In the genomic region with DNA sequence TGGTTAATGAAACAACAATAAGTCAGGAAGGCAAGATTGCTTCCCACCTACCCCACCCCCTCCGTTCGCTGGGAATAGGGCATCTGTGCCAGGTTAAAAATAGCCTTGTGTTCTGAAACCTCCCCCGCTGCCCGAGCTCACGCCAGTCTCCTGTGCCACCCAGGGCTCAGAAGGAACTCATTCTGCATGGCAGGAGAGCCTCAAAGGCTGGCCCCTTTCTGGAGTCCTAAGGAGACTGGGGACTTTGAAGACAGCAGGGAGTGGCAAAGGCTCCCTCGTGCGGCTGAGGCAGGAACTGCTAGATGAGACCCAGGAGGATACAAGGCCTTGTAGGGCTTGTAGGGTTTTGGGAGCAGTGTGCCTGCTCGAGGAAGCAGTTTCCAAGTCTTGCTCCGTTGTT, we compare ENCODE assay signal across 8 mouse cellular contexts. TPM values are rescaled to one million over a fixed set of nuclear protein-coding genes. Genes with fewer than 3 reads are reported as not detected.
DNase-seq lines count a peak whose midpoint lies in the region; ATAC-seq lines count a peak whose summit lies in the region.

No protein-coding gene starts in this region.

- no peaks in the 10 kb centered on the region for H3K36me3 ChIP-seq in embryonic facial prominence, embryonic 14.5 days (ENCODE audit: control insufficient read depth, insufficient read depth, low read length)
- no peaks in the 10 kb centered on the region for H3K36me3 ChIP-seq in heart, embryonic 10.5 days
- H3K36me3 ChIP-seq in kidney, embryonic 15.5 days: no peaks in the 10 kb centered on the region
- H3K36me3 ChIP-seq in splenic B cell, adult 2 months (ENCODE audit: control insufficient read depth, insufficient read depth, low read length, poor library complexity, severe bottlenecking): no peaks in the 10 kb centered on the region

- DNase-seq in 416B (ENCODE audit: low read depth) (peak; percentile 86), liver (peak; percentile 73)
- DNase-seq in adrenal gland, postnatal 14 days: peak; percentile 87
- peak; percentile 68 for DNase-seq in embryonic facial prominence, embryonic 14.5 days (ENCODE audit: low spot score)
- DNase-seq in heart, embryonic 10.5 days (ENCODE audit: low spot score): peak; percentile 86
- DNase-seq in naive thymus-derived CD4-positive, alpha-beta T cell, adult 2 months (ENCODE audit: low read depth): peak; percentile 86
- DNase-seq in splenic B cell, adult 2 months (ENCODE audit: low read depth, low spot score): peak; percentile 81

- WGBS in embryonic facial prominence, embryonic 14.5 days: 13% methylated on average over 9 of the region's 9 CpGs
- 6% methylated on average over 9 of the region's 9 CpGs for WGBS in heart, embryonic 10.5 days
- 4% methylated on average over 9 of the region's 9 CpGs for WGBS in kidney, embryonic 15.5 days

- H3K9ac ChIP-seq in embryonic facial prominence, embryonic 14.5 days (ENCODE audit: low read depth, low read length): no peak overlapping the region
- H3K9ac ChIP-seq in kidney, embryonic 15.5 days: no peak overlapping the region

- peak overlapping the region; percentile 1; the same call in 1 of the 2 replicates for H3K4me3 ChIP-seq in embryonic facial prominence, embryonic 14.5 days (ENCODE audit: low read depth, low read length)
- peak overlapping the region; percentile 34 for H3K4me3 ChIP-seq in heart, embryonic 10.5 days
- no peak overlapping the region for H3K4me3 ChIP-seq in kidney, embryonic 15.5 days (replicated peaks)

- ATAC-seq in embryonic facial prominence, embryonic 14.5 days (ENCODE audit: low read depth): peak; percentile 56
- ATAC-seq in kidney, embryonic 15.5 days (replicated peaks; ENCODE audit: low FRiP score): peak; percentile 49; the same call in 1 of the 2 replicates

- peaks cover 18% of the 10 kb centered on the region for H3K4me1 ChIP-seq in embryonic facial prominence, embryonic 14.5 days (ENCODE audit: control insufficient read depth, insufficient read depth, low read length)
- peaks cover 17% of the 10 kb centered on the region for H3K4me1 ChIP-seq in heart, embryonic 10.5 days
- peaks cover 28% of the 10 kb centered on the region for H3K4me1 ChIP-seq in kidney, embryonic 15.5 days

- no peak overlapping the region for H3K27ac ChIP-seq in embryonic facial prominence, embryonic 14.5 days (replicated peaks; ENCODE audit: low read depth, low read length)
- H3K27ac ChIP-seq in heart, embryonic 10.5 days: no peak overlapping the region
- no peak overlapping the region for H3K27ac ChIP-seq in kidney, embryonic 15.5 days

- no peaks in the 10 kb centered on the region for H3K27me3 ChIP-seq in embryonic facial prominence, embryonic 14.5 days (replicated peaks; ENCODE audit: control insufficient read depth, insufficient read depth, low read length)
- peaks cover 15% of the 10 kb centered on the region; the same call in 1 of the 2 replicates for H3K27me3 ChIP-seq in heart, embryonic 10.5 days (ENCODE audit: insufficient read depth, poor library complexity, severe bottlenecking)
- H3K27me3 ChIP-seq in kidney, embryonic 15.5 days: peaks cover 9% of the 10 kb centered on the region; the same call in 1 of the 2 replicates
- H3K27me3 ChIP-seq in splenic B cell, adult 2 months (ENCODE audit: control insufficient read depth, insufficient read depth, low read length, poor library complexity, severe bottlenecking): no peaks in the 10 kb centered on the region

- H3K9me3 ChIP-seq in embryonic facial prominence, embryonic 14.5 days (ENCODE audit: control insufficient read depth, low read length): no peaks in the 10 kb centered on the region
- H3K9me3 ChIP-seq in heart, embryonic 10.5 days: no peaks in the 10 kb centered on the region
- H3K9me3 ChIP-seq in kidney, embryonic 15.5 days (replicated peaks): no peaks in the 10 kb centered on the region

- H3K4me2 ChIP-seq in embryonic facial prominence, embryonic 14.5 days (ENCODE audit: low read depth, low read length): peak overlapping the region; percentile 34
- H3K4me2 ChIP-seq in kidney, embryonic 15.5 days: peak overlapping the region; percentile 53

RNA-seq across cellular contexts. Expression of gene Bhlha9, which starts 24.8 kb away (rescaled TPM):
- total RNA-seq in adrenal gland, postnatal 14 days (2021): not detected in 2 replicates
- 0.14 TPM in 1 of 2 replicates, not detected in the other for polyA plus RNA-seq in embryonic facial prominence, embryonic 14.5 days (2014; fragmentation: Nextera tagmentation; extraction: Ambion mirVana)
- 0.31 and 2.1 TPM in 2 replicates for polyA plus RNA-seq in heart, embryonic 10.5 days (2016; fragmentation: Nextera tagmentation; extraction: Ambion mirVana)
- polyA plus RNA-seq in kidney, embryonic 15.5 days (2015; fragmentation: Nextera tagmentation; extraction: Ambion mirVana): 0.30 and 0.54 TPM in 2 replicates

RNA-seq across cellular contexts. Expression of gene Abr, which starts 25.4 kb away (rescaled TPM):
- total RNA-seq in adrenal gland, postnatal 14 days (2021): 44.2 and 49.0 TPM in 2 replicates
- 35.3 and 41.4 TPM in 2 replicates for polyA plus RNA-seq in embryonic facial prominence, embryonic 14.5 days (2014; fragmentation: Nextera tagmentation; extraction: Ambion mirVana)
- 32.8 and 33.7 TPM in 2 replicates for polyA plus RNA-seq in heart, embryonic 10.5 days (2016; fragmentation: Nextera tagmentation; extraction: Ambion mirVana)
- polyA plus RNA-seq in kidney, embryonic 15.5 days (2015; fragmentation: Nextera tagmentation; extraction: Ambion mirVana): 44.2 and 48.3 TPM in 2 replicates

RNA-seq across cellular contexts. Expression of gene Trarg1, which starts 32.1 kb away (rescaled TPM):
- 40.3 and 75.9 TPM in 2 replicates for total RNA-seq in adrenal gland, postnatal 14 days (2021)
- 2.5 and 3.9 TPM in 2 replicates for polyA plus RNA-seq in embryonic facial prominence, embryonic 14.5 days (2014; fragmentation: Nextera tagmentation; extraction: Ambion mirVana)
- polyA plus RNA-seq in heart, embryonic 10.5 days (2016; fragmentation: Nextera tagmentation; extraction: Ambion mirVana): 0.04 TPM in 1 of 2 replicates, not detected in the other
- polyA plus RNA-seq in kidney, embryonic 15.5 days (2015; fragmentation: Nextera tagmentation; extraction: Ambion mirVana): 1.2 and 2.1 TPM in 2 replicates
